Comparison of ENCODE assay signal across 9 mouse cellular contexts in the genomic region with DNA sequence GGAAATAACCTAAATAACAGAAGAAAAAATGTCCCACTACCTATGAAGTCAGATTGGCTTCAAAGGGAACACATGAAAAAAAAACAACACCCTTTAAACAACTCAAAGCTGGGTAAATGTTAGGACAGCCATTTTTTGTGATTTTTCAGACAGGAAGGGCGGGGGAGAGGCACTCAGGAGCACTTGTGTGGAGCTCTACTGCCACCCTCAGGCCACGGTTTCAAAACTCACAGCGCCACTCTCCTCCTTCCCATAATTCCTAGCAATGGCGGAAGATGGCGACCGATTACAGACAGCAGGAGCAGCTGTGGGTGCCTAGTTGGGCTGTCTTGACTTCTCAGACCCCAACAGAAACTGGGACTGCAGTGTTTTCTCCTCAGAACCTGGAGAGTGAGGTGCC.
DNase-seq lines count a peak whose midpoint lies in the region; ATAC-seq lines count a peak whose summit lies in the region.
"Had no signal": no experiment of that assay in that cellular context is flagged by ENCODE, and none has a peak within 500 bp of the region (broad histone marks: within the 10 kb centered on the region; RNA-seq: fewer than 3 reads in every experiment).

No protein-coding gene starts in this region.

- no peak overlapping the region for H3K9ac ChIP-seq in heart, embryonic 12.5 days
- H3K9ac ChIP-seq in limb, embryonic 13.5 days, result no peak overlapping the region

- no peaks in the 10 kb centered on the region for H3K27me3 ChIP-seq in heart, embryonic 12.5 days (replicated peaks)
- H3K27me3 ChIP-seq in limb, embryonic 13.5 days, result no peaks in the 10 kb centered on the region
- H3K27me3 ChIP-seq: CH12.LX had no signal

- intact Hi-C loops in left cerebral cortex, postnatal 4 days (cut with DNase I), result no loop called here

- H3K36me3 ChIP-seq in heart, embryonic 12.5 days, result peaks cover 46% of the 10 kb centered on the region
- H3K36me3 ChIP-seq in limb, embryonic 13.5 days, result peaks cover 16% of the 10 kb centered on the region

- H3K9me3 ChIP-seq in heart, embryonic 12.5 days (replicated peaks), result no peaks in the 10 kb centered on the region
- no peaks in the 10 kb centered on the region for H3K9me3 ChIP-seq in limb, embryonic 13.5 days

- WGBS in heart, embryonic 12.5 days, result 55% methylated on average over 6 of the region's 6 CpGs
- WGBS in limb, embryonic 13.5 days, result 63% methylated on average over 6 of the region's 6 CpGs

- H3K27ac ChIP-seq in heart, embryonic 12.5 days (ENCODE audit: poor library complexity, severe bottlenecking), result no peak overlapping the region
- H3K27ac ChIP-seq in limb, embryonic 13.5 days, result no peak overlapping the region; the same call in 1 of the 2 replicates

- peak overlapping the region; percentile 18; the same call in 1 of the 2 replicates for H3K4me3 ChIP-seq in heart, embryonic 12.5 days
- H3K4me3 ChIP-seq in limb, embryonic 13.5 days, result peak overlapping the region; percentile 18; the same call in 1 of the 2 replicates

- DNase-seq in embryo, embryonic 10 days (ENCODE audit: low spot score), result peak; percentile 56
- no peak for DNase-seq in embryo, embryonic 9.5 days (ENCODE audit: extremely low spot score)
- peak; percentile 73 for DNase-seq in thymus, postnatal 0 days (ENCODE audit: low spot score)
- DNase-seq in thymus, postnatal 25 days, result no peak
- DNase-seq in neural tube, embryonic 10.5 days (ENCODE audit: extremely low spot score, low spot score), result peak; percentile 38
- no peak for DNase-seq in left cerebral cortex, postnatal 4 days

- no peak for ATAC-seq in heart, embryonic 12.5 days (ENCODE audit: insufficient number of reproducible peaks, low FRiP score)
- ATAC-seq in limb, embryonic 13.5 days (ENCODE audit: low FRiP score, low read depth), result no peak

- H3K4me2 ChIP-seq in heart, embryonic 12.5 days, result peak overlapping the region; percentile 32; the same call in 1 of the 2 replicates
- H3K4me2 ChIP-seq in limb, embryonic 13.5 days (replicated peaks), result peak overlapping the region; percentile 34; the same call in 1 of the 2 replicates

- no peaks in the 10 kb centered on the region for H3K4me1 ChIP-seq in heart, embryonic 12.5 days (replicated peaks)
- H3K4me1 ChIP-seq in limb, embryonic 13.5 days, result no peaks in the 10 kb centered on the region

Comparison
In these comparisons a context has a peak if more than half of its experiments do, and no peak if none do; other contexts are left out.
1. DNase-seq: peak in embryo, embryonic 10 days (single experiment), thymus, postnatal 0 days (single experiment) and neural tube, embryonic 10.5 days (single experiment); none in embryo, embryonic 9.5 days (single experiment), thymus, postnatal 25 days (single experiment) and left cerebral cortex, postnatal 4 days (single experiment).